Mouse (Mus musculus) CH12.LX (cell line): ENCODE measurements around the gene Rab21.

ENCODE experiments used
- BHLHE40 ChIP-seq: IDR thresholded peaks from 2 replicates; pipeline ENCODE4 v1.6.1; 2011; ENCODE audit warnings: mild to moderate bottlenecking, low read depth, low read length, improper control_type of control experiment
- CHD2 ChIP-seq: IDR thresholded peaks from 2 replicates; pipeline ENCODE4 v1.6.1; 2011; ENCODE audit warnings: low read length, improper control_type of control experiment
- CTCF ChIP-seq, 2 experiments: IDR thresholded peaks in 1 of 2; conservative IDR thresholded peaks in 1 of 2; 2 replicates each; pipeline ENCODE4 v1.5.1; 2011 to 2012; ENCODE audit warnings: low read depth in 2 of 2, low read length in 2 of 2, improper control_type of control experiment in 1 of 2, inconsistent platforms in 1 of 2, mild to moderate bottlenecking in 1 of 2, moderate library complexity in 1 of 2
- MAFK ChIP-seq: IDR thresholded peaks from 2 replicates; pipeline ENCODE4 v1.6.1; 2011; ENCODE audit warnings: low read length, improper control_type of control experiment; ENCODE audit not compliant: insufficient replicate concordance
- POLR2A ChIP-seq: IDR thresholded peaks from 2 replicates; pipeline ENCODE4 v1.6.1; 2011; ENCODE audit warnings: low read depth, mild to moderate bottlenecking, improper control_type of control experiment, low read length
- USF1 ChIP-seq: IDR thresholded peaks from 2 replicates; pipeline ENCODE4 v1.6.1; 2014; ENCODE audit warnings: low read depth, mild to moderate bottlenecking, inconsistent platforms, low read length, improper control_type of control experiment
- ZC3H11A ChIP-seq: IDR thresholded peaks from 2 replicates; pipeline ENCODE4 v1.6.1; 2012; ENCODE audit warnings: low read depth, mild to moderate bottlenecking, inconsistent platforms, low read length, improper control_type of control experiment
- ZKSCAN1 ChIP-seq: IDR thresholded peaks from 2 replicates; pipeline ENCODE4 v1.6.1; 2012; ENCODE audit warnings: low read depth, inconsistent platforms, low read length, improper control_type of control experiment, borderline replicate concordance
- ZMIZ1 ChIP-seq: IDR thresholded peaks from 2 replicates; pipeline ENCODE4 v1.6.1; 2012; ENCODE audit warnings: low read depth, mild to moderate bottlenecking, inconsistent platforms, low read length, improper control_type of control experiment

GRCm38 (mm10) chr10:115307331-115307875 lies 8.0 kb downstream of the Rab21 start:
- no peak for TF ChIP-seq ZKSCAN1
- no peak for TF ChIP-seq CHD2
- TF ChIP-seq CTCF (conservative IDR thresholded peaks at IDR 0.05 in 1 of 2, IDR thresholded peaks at IDR 0.05 in 1 of 2; ENCODE audit: low read depth in 2 of 2, low read length in 2 of 2) = no peak
- no peak for TF ChIP-seq BHLHE40
- TF ChIP-seq POLR2A = no peak
- no peak for TF ChIP-seq USF1
- TF ChIP-seq MAFK = no peak
- no peak for TF ChIP-seq ZMIZ1
- TF ChIP-seq ZC3H11A = no peak
